Mouse (Mus musculus): ENCODE data around the gene Cldn10. TPM values are rescaled to one million over a fixed set of nuclear protein-coding genes. Genes with fewer than 3 reads are reported as not detected.
A peak's percentile ranks its signal among the peaks of the same experiment; 100 is the strongest.

Cldn10 gene
- polyA plus RNA-seq, 1 experiment: 1.3 TPM

- 87% methylated on average over 4 of the region's 4 CpGs for WGBS
- TF ChIP-seq POLR2A (IDR thresholded peaks at IDR 0.05; ENCODE audit: borderline replicate concordance, control insufficient read depth, low read depth, low read length) (no peak), CTCF (IDR thresholded peaks at IDR 0.05; ENCODE audit: control insufficient read depth, insufficient read depth, low read length) (no peak)
- no peak overlapping the region for H3K27ac ChIP-seq (ENCODE audit: control insufficient read depth, insufficient read depth, low read depth, low read length, poor library complexity)
- H3K4me1 ChIP-seq (ENCODE audit: control insufficient read depth, insufficient read depth, low read length): no peaks in the 10 kb centered on the region
- no peak overlapping the region for H3K4me3 ChIP-seq (replicated peaks; ENCODE audit: control insufficient read depth, low read depth, low read length)
Observed at GRCm38 (mm10) chr14:118822816-118823215, 35.1 kb downstream of the Cldn10 start.

- WGBS: 57% methylated on average over 6 of the region's 6 CpGs
- Histone ChIP-seq H3K4me3 (replicated peaks; ENCODE audit: control insufficient read depth, low read depth, low read length) (no peak overlapping the region), H3K4me1 (ENCODE audit: control insufficient read depth, insufficient read depth, low read length) (no peaks in the 10 kb centered on the region), H3K27ac (ENCODE audit: control insufficient read depth, insufficient read depth, low read depth, low read length, poor library complexity) (no peak overlapping the region)
- TF ChIP-seq CTCF (IDR thresholded peaks at IDR 0.05; ENCODE audit: control insufficient read depth, insufficient read depth, low read length) (no peak), POLR2A (IDR thresholded peaks at IDR 0.05; ENCODE audit: borderline replicate concordance, control insufficient read depth, low read depth, low read length) (no peak)
Observed at GRCm38 (mm10) chr14:118823313-118823712, 35.6 kb downstream of the Cldn10 start.

- TF ChIP-seq CTCF (IDR thresholded peaks at IDR 0.05; ENCODE audit: control insufficient read depth, insufficient read depth, low read length): no peak
- TF ChIP-seq POLR2A (IDR thresholded peaks at IDR 0.05; ENCODE audit: borderline replicate concordance, control insufficient read depth, low read depth, low read length): no peak
- no peak overlapping the region for H3K27ac ChIP-seq (ENCODE audit: control insufficient read depth, insufficient read depth, low read depth, low read length, poor library complexity)
- H3K4me1 ChIP-seq (ENCODE audit: control insufficient read depth, insufficient read depth, low read length): no peaks in the 10 kb centered on the region
- H3K4me3 ChIP-seq (replicated peaks; ENCODE audit: control insufficient read depth, low read depth, low read length): no peak overlapping the region
- 55% methylated on average over 8 of the region's 8 CpGs for WGBS
Observed at GRCm38 (mm10) chr14:118826346-118826745, 38.6 kb downstream of the Cldn10 start.

GRCm38 (mm10) chr14:118827283-118827904 lies 39.7 kb downstream of the Cldn10 start:
- no peak overlapping the region for H3K4me3 ChIP-seq (replicated peaks; ENCODE audit: control insufficient read depth, low read depth, low read length)
- TF ChIP-seq CTCF (IDR thresholded peaks at IDR 0.05; ENCODE audit: control insufficient read depth, insufficient read depth, low read length) (no peak), POLR2A (IDR thresholded peaks at IDR 0.05; ENCODE audit: borderline replicate concordance, control insufficient read depth, low read depth, low read length) (no peak)
- WGBS: 73% methylated on average over 7 of the region's 7 CpGs
- H3K27ac ChIP-seq (ENCODE audit: control insufficient read depth, insufficient read depth, low read depth, low read length, poor library complexity): no peak overlapping the region
- H3K4me1 ChIP-seq (ENCODE audit: control insufficient read depth, insufficient read depth, low read length): no peaks in the 10 kb centered on the region

- WGBS: 82% methylated on average over 11 of the region's 11 CpGs
- TF ChIP-seq POLR2A (IDR thresholded peaks at IDR 0.05; ENCODE audit: borderline replicate concordance, control insufficient read depth, low read depth, low read length) (no peak), CTCF (IDR thresholded peaks at IDR 0.05; ENCODE audit: control insufficient read depth, insufficient read depth, low read length) (no peak)
- no peak overlapping the region for H3K4me3 ChIP-seq (replicated peaks; ENCODE audit: control insufficient read depth, low read depth, low read length)
- H3K4me1 ChIP-seq (ENCODE audit: control insufficient read depth, insufficient read depth, low read length): no peaks in the 10 kb centered on the region
- H3K27ac ChIP-seq (ENCODE audit: control insufficient read depth, insufficient read depth, low read depth, low read length, poor library complexity): no peak overlapping the region
Observed at GRCm38 (mm10) chr14:118829331-118830095, 41.8 kb downstream of the Cldn10 start.

- WGBS: 65% methylated on average over 4 of the region's 4 CpGs
- H3K4me3 ChIP-seq (replicated peaks; ENCODE audit: control insufficient read depth, low read depth, low read length): no peak overlapping the region
- TF ChIP-seq CTCF (IDR thresholded peaks at IDR 0.05; ENCODE audit: control insufficient read depth, insufficient read depth, low read length) (no peak), POLR2A (IDR thresholded peaks at IDR 0.05; ENCODE audit: borderline replicate concordance, control insufficient read depth, low read depth, low read length) (no peak)
- H3K4me1 ChIP-seq (ENCODE audit: control insufficient read depth, insufficient read depth, low read length): no peaks in the 10 kb centered on the region
- H3K27ac ChIP-seq (ENCODE audit: control insufficient read depth, insufficient read depth, low read depth, low read length, poor library complexity): no peak overlapping the region
Observed at GRCm38 (mm10) chr14:118831597-118831996, 43.9 kb downstream of the Cldn10 start.

GRCm38 (mm10) chr14:118833241-118833640 lies 45.5 kb downstream of the Cldn10 start:
- TF ChIP-seq CTCF (IDR thresholded peaks at IDR 0.05; ENCODE audit: control insufficient read depth, insufficient read depth, low read length) (no peak), POLR2A (IDR thresholded peaks at IDR 0.05; ENCODE audit: borderline replicate concordance, control insufficient read depth, low read depth, low read length) (no peak)
- WGBS: 95% methylated on average over 6 of the region's 6 CpGs

GRCm38 (mm10) chr14:118834313-118834712 lies 46.6 kb downstream of the Cldn10 start:
- TF ChIP-seq CTCF (IDR thresholded peaks at IDR 0.05; ENCODE audit: control insufficient read depth, insufficient read depth, low read length): no peak
- no peak for TF ChIP-seq POLR2A (IDR thresholded peaks at IDR 0.05; ENCODE audit: borderline replicate concordance, control insufficient read depth, low read depth, low read length)
- Histone ChIP-seq H3K4me1 (ENCODE audit: control insufficient read depth, insufficient read depth, low read length) (no peaks in the 10 kb centered on the region), H3K27ac (ENCODE audit: control insufficient read depth, insufficient read depth, low read depth, low read length, poor library complexity) (peak overlapping the region; percentile 64), H3K4me3 (replicated peaks; ENCODE audit: control insufficient read depth, low read depth, low read length) (no peak overlapping the region)
- WGBS: 3% methylated on average over 7 of the region's 7 CpGs

More at GRCm38 (mm10) chr14:118833241-118833640, 45.5 kb downstream of the Cldn10 start:
- Histone ChIP-seq H3K4me3 (replicated peaks; ENCODE audit: control insufficient read depth, low read depth, low read length) (no peak overlapping the region), H3K27ac (ENCODE audit: control insufficient read depth, insufficient read depth, low read depth, low read length, poor library complexity) (no peak overlapping the region), H3K4me1 (ENCODE audit: control insufficient read depth, insufficient read depth, low read length) (no peaks in the 10 kb centered on the region)
